Mouse (Mus musculus): ENCODE data around the gene Eif5.

DNA sequence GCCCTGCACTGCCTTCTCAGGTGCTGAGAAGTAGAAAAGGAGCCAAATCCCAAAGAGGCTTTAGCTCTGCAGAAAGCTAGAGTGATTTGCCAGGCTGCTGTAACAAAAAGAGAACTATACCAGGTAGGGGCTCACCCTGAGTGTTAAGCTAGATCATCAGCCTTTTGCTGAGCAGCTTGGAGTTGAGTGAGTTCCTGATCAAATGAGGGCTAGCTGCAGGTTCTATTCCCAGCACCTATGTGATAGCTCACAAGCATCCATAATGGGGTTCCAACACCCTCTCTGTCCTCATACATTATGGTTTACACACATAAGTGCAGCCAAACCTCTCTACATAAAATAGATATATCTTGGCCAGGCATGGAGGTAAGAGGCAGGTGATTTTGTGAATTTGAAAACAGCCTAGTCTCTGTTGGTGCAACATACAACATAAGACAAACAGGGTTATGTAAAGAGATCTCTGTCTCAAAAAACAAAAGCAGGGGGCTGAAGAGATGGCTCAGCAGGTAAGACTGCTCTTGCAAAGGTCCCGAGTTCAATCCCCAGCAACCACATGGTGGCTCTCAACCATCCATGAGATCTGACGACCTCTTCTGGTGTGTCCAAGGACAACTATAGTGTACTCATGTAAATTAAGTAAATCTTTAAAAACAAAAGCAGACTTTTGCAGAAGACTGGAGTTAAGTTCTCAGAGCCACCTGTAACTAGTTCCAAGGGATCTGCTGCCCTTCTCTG lies 10.9 kb downstream of the Eif5 start:
- TF ChIP-seq CTCF (IDR thresholded peaks at IDR 0.05; ENCODE audit: control insufficient read depth, insufficient read depth, insufficient replicate concordance, low read depth, low read length), result no peak
- no peak for TF ChIP-seq POLR2A (IDR thresholded peaks at IDR 0.05; ENCODE audit: control insufficient read depth, low read depth, low read length)

All from testis, adult 2 months (tissue).